Mouse (Mus musculus) right cerebral cortex, postnatal 36 days (tissue): ENCODE measurements around the gene Adam22.
"Not testable (repeated sequence)": the region's sequence is repeated elsewhere in the genome, so short reads cannot be mapped to it uniquely, and the experiment has no call there.

Source experiments
- DNase-seq, 2 experiments: peaks; one replicate each; pipeline ENCODE4 v3.0.0; 2022; ENCODE audit warnings: low spot score in 2 of 2, mixed read lengths in 1 of 2

Gene Adam22

GRCm38 (mm10) chr5:8326671-8327070 is 41.3 kb downstream of the Adam22 start:
- DNase-seq = no peak

- peak in 1 of 2 experiments; percentile 57 for DNase-seq
Measured at GRCm38 (mm10) chr5:8312324-8312723, 55.6 kb downstream of the Adam22 start.

- no peak for DNase-seq
Measured at GRCm38 (mm10) chr5:8310907-8311306, 57.1 kb downstream of the Adam22 start.

- no peak for DNase-seq
Measured at GRCm38 (mm10) chr5:8297719-8298419, 70.1 kb downstream of the Adam22 start.

- no peak for DNase-seq
Measured at GRCm38 (mm10) chr5:8293287-8293686, 74.7 kb downstream of the Adam22 start.

- no peak for DNase-seq
Measured at GRCm38 (mm10) chr5:8291496-8291895, 76.5 kb downstream of the Adam22 start.

GRCm38 (mm10) chr5:8289678-8290614 is 78.0 kb downstream of the Adam22 start:
- DNase-seq = peak in 1 of 2 experiments; percentile 5

GRCm38 (mm10) chr5:8284123-8284522 is 83.8 kb downstream of the Adam22 start:
- no peak for DNase-seq

GRCm38 (mm10) chr5:8276141-8276540 is 91.8 kb downstream of the Adam22 start:
- no peak for DNase-seq

GRCm38 (mm10) chr5:8257366-8257765 is 110.6 kb downstream of the Adam22 start:
- DNase-seq = no peak

GRCm38 (mm10) chr5:8256487-8256886 is 111.5 kb downstream of the Adam22 start:
- no peak for DNase-seq

- no peak for DNase-seq
Measured at GRCm38 (mm10) chr5:8244696-8245095, 123.3 kb downstream of the Adam22 start.

- no peak for DNase-seq
Measured at GRCm38 (mm10) chr5:8243064-8243615, 124.8 kb downstream of the Adam22 start.

GRCm38 (mm10) chr5:8242660-8243059 is 125.3 kb downstream of the Adam22 start:
- no peak for DNase-seq

GRCm38 (mm10) chr5:8227073-8227472 is 140.9 kb downstream of the Adam22 start:
- DNase-seq = no peak

GRCm38 (mm10) chr5:8224321-8224705 is 143.6 kb downstream of the Adam22 start:
- no peak for DNase-seq

- DNase-seq = no peak
Measured at GRCm38 (mm10) chr5:8223597-8224320, 144.2 kb downstream of the Adam22 start.

- no peak for DNase-seq
Measured at GRCm38 (mm10) chr5:8221630-8222029, 146.3 kb downstream of the Adam22 start.

GRCm38 (mm10) chr5:8215841-8216240 is 152.1 kb downstream of the Adam22 start:
- no peak for DNase-seq

- DNase-seq = not testable (repeated sequence)
Measured at GRCm38 (mm10) chr5:8184992-8185391, 183.0 kb downstream of the Adam22 start.

- DNase-seq = no peak
Measured at GRCm38 (mm10) chr5:8180646-8181045, 187.3 kb downstream of the Adam22 start.

GRCm38 (mm10) chr5:8178111-8178510 is 189.8 kb downstream of the Adam22 start:
- DNase-seq = no peak
